Mouse (Mus musculus) thymus, adult 2 months (tissue): ENCODE measurements around the gene Dda1.

ENCODE experiments used
- CTCF ChIP-seq: fragments of 200-500 bp; IDR thresholded peaks from 2 replicates; pipeline ENCODE4 v1.5.1; 2012; ENCODE audit warnings: mild to moderate bottlenecking, control low read depth, low read length, moderate library complexity, borderline replicate concordance; ENCODE audit not compliant: control insufficient read depth, poor library complexity, insufficient read depth; ENCODE audit errors: extremely low read depth
- POLR2A ChIP-seq: fragments of 200-500 bp; IDR thresholded peaks from 2 replicates; pipeline ENCODE4 v1.6.1; 2012; ENCODE audit warnings: mild to moderate bottlenecking, low read length, control low read depth, moderate library complexity; ENCODE audit not compliant: control insufficient read depth, poor library complexity, insufficient read depth; ENCODE audit errors: extremely low read depth

DNA sequence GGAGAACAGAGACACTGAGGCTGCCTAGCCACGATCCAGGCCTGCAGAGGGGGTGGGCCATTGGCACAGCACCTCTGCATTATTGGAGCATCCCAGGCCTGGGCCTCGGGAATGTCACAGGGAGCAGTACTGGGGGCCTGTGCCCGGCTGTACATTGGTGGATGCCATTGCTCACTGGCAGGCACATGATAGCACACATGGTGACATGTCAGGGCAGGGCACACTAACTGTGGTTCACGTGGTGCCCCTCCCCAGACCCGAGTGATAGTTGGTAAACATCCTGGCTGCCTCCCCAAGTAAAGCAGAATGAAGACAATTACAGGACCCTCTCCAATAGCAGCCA is 1.9 kb downstream of the Dda1 start:
- TF ChIP-seq CTCF (no peak), POLR2A (no peak)
